Mouse (Mus musculus) retina, postnatal 7 days (tissue): ENCODE data around the gene Arhgap40.

Source experiments
- DNase-seq: peaks from one replicate; pipeline ENCODE4 v3.0.0-alpha.2; 2012; ENCODE audit warnings: low read depth, low spot score

Gene Arhgap40

GRCm38 (mm10) chr2:158512528-158512927, at the start of gene Arhgap40:
Gene Arhgap40 (plus strand): TSS chr2:158512796.
- DNase-seq = no peak

- DNase-seq = no peak
Measured at GRCm38 (mm10) chr2:158474159-158474558, 38.4 kb upstream of the Arhgap40 start.

GRCm38 (mm10) chr2:158477640-158478039, 35.0 kb upstream of the Arhgap40 start:
- DNase-seq = no peak

GRCm38 (mm10) chr2:158498457-158498856, 14.1 kb upstream of the Arhgap40 start:
- DNase-seq = no peak

- DNase-seq = no peak
Measured at GRCm38 (mm10) chr2:158501836-158502812, 10.5 kb upstream of the Arhgap40 start, which contains the start of gene Adig. Gene Adig (plus strand): TSS chr2:158502612.

- no peak for DNase-seq
Measured at GRCm38 (mm10) chr2:158503226-158503625, 9.4 kb upstream of the Arhgap40 start.

GRCm38 (mm10) chr2:158503671-158504070, 8.9 kb upstream of the Arhgap40 start:
- DNase-seq = no peak

- no peak for DNase-seq
Measured at GRCm38 (mm10) chr2:158506475-158506874, 6.1 kb upstream of the Arhgap40 start.

GRCm38 (mm10) chr2:158507046-158507445, 5.5 kb upstream of the Arhgap40 start:
- DNase-seq = no peak

GRCm38 (mm10) chr2:158510665-158511064, 1.9 kb upstream of the Arhgap40 start:
- no peak for DNase-seq

GRCm38 (mm10) chr2:158513821-158514336, 1.3 kb downstream of the Arhgap40 start:
- DNase-seq = peak; percentile 37

GRCm38 (mm10) chr2:158518583-158518982, 6.0 kb downstream of the Arhgap40 start:
- no peak for DNase-seq

GRCm38 (mm10) chr2:158519071-158519470, 6.5 kb downstream of the Arhgap40 start:
- DNase-seq = no peak

GRCm38 (mm10) chr2:158519800-158520199, 7.2 kb downstream of the Arhgap40 start:
- DNase-seq = no peak

GRCm38 (mm10) chr2:158523060-158523459, 10.5 kb downstream of the Arhgap40 start:
- DNase-seq = no peak

- no peak for DNase-seq
Measured at GRCm38 (mm10) chr2:158524129-158524860, 11.7 kb downstream of the Arhgap40 start.

- DNase-seq = peak; percentile 61
Measured at GRCm38 (mm10) chr2:158534090-158534489, 21.5 kb downstream of the Arhgap40 start.

GRCm38 (mm10) chr2:158534559-158534958, 22.0 kb downstream of the Arhgap40 start:
- no peak for DNase-seq

- DNase-seq = no peak
Measured at GRCm38 (mm10) chr2:158539433-158540305, 27.1 kb downstream of the Arhgap40 start.

GRCm38 (mm10) chr2:158541286-158541685, 28.7 kb downstream of the Arhgap40 start:
- no peak for DNase-seq

GRCm38 (mm10) chr2:158545266-158545665, 32.7 kb downstream of the Arhgap40 start:
- DNase-seq = no peak
